Mouse (Mus musculus): Measurements from ENCODE around the gene Proser3. TPM values are rescaled to one million over a fixed set of nuclear protein-coding genes. Genes with fewer than 3 reads are reported as not detected.

Proser3 gene
- polyA plus RNA-seq, 1 experiment from 2014 or later = 8.2 TPM

DNA sequence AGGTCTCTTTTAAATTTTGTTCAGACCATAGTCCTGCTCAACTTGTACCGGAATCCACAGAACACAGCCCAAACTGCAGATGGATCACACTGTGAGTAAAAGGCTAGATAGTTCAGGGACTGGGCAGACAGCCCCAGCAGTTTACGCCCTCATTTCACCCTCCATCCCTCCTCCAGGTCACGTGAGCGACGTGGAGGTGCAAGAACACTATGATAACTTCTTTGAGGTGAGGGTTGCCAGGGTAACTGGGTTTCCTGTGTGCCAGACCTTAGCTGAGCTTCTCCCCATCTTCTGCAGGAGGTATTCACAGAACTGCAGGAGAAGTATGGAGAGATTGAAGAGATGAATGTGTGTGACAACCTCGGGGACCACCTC, 11.8 kb upstream of the Proser3 start:
- H3K36me3 ChIP-seq (ENCODE audit: control insufficient read depth, insufficient read depth, low read length) = peaks cover 19% of the 10 kb centered on the region
- peaks cover 20% of the 10 kb centered on the region for H3K4me1 ChIP-seq (ENCODE audit: control insufficient read depth, insufficient read depth, low read length)
- H3K4me2 ChIP-seq (ENCODE audit: low read length) = peak overlapping the region; percentile 60
- H3K9ac ChIP-seq (ENCODE audit: low read depth, low read length) = peak overlapping the region; percentile 73; the same call in 1 of the 2 replicates
- H3K27me3 ChIP-seq (ENCODE audit: control insufficient read depth, insufficient read depth, low read depth, low read length) = no peaks in the 10 kb centered on the region
- peak overlapping the region; percentile 70 for H3K4me3 ChIP-seq (ENCODE audit: low read depth, low read length)
- WGBS = 27% methylated on average over 6 of the region's 6 CpGs
- peak overlapping the region; percentile 92; the same call in 1 of the 2 replicates for H3K27ac ChIP-seq (ENCODE audit: low read length)
- no peak for ATAC-seq
- H3K9me3 ChIP-seq (replicated peaks; ENCODE audit: control insufficient read depth, low read length, poor library complexity, severe bottlenecking) = no peaks in the 10 kb centered on the region

DNA sequence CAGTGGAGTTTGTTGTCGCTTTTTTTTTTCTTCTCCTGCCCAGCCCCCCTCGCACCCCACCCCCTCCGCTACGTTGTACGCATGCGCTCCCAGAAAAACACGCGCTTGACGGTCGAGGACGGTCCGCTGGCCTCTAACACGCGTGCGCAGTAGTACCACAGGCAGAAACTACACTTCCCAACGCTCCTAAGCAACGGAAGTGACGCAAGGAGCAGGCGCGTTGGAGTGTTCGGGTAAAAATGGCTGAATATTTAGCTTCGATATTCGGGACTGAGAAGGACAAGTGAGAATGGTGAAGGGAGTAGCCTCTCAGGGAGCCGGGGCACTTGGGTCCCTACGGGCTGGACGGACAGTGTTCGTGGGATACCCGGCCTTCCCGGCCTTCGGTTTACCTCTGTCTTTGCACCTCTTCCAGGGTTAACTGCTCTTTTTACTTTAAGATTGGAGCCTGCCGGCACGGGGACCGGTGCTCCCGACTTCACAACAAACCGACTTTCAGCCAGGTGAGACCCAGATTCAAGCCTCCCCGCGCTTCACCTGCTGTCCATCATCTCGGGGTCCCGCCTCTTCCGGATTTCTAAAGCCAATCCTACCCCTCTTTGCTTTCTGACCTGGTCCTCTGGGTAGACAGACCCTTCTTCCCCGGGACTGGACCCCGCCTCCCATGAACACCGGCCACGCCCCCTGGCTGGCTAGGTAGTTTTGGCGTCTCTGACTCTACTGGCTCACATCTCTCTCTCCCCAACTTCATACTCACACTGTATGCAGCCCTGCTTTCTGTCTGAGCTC, 11.2 kb upstream of the Proser3 start, which contains the start of the genes U2af1l4, Gm49396 and Psenen:
Gene U2af1l4, plus strand, starts transcription at position 185 of the 789 bp plus-strand sequence.
Gene Gm49396, plus strand, starts transcription at position 228 of the 789 bp plus-strand sequence.
Gene Psenen, minus strand, starts transcription at position 511 of the 789 bp plus-strand sequence.
- H3K36me3 ChIP-seq (ENCODE audit: control insufficient read depth, insufficient read depth, low read length) = peaks cover 15% of the 10 kb centered on the region
- H3K4me2 ChIP-seq (ENCODE audit: low read length) = peak within 1 kb of the TSS; percentile 83
- peak within 1 kb of the TSS; percentile 92 for H3K27ac ChIP-seq (ENCODE audit: low read length)
- H3K9me3 ChIP-seq (replicated peaks; ENCODE audit: control insufficient read depth, low read length, poor library complexity, severe bottlenecking) = no peaks in the 10 kb centered on the region
- under 1% methylated on average over 45 of the region's 45 CpGs for WGBS
- peak within 1 kb of the TSS; percentile 73 for H3K9ac ChIP-seq (ENCODE audit: low read depth, low read length)
- peaks cover 26% of the 10 kb centered on the region for H3K4me1 ChIP-seq (ENCODE audit: control insufficient read depth, insufficient read depth, low read length)
- peak; percentile 85 for ATAC-seq
- H3K27me3 ChIP-seq (ENCODE audit: control insufficient read depth, insufficient read depth, low read depth, low read length) = no peaks in the 10 kb centered on the region
- H3K4me3 ChIP-seq (ENCODE audit: low read depth, low read length) = peak within 1 kb of the TSS; percentile 70

DNA sequence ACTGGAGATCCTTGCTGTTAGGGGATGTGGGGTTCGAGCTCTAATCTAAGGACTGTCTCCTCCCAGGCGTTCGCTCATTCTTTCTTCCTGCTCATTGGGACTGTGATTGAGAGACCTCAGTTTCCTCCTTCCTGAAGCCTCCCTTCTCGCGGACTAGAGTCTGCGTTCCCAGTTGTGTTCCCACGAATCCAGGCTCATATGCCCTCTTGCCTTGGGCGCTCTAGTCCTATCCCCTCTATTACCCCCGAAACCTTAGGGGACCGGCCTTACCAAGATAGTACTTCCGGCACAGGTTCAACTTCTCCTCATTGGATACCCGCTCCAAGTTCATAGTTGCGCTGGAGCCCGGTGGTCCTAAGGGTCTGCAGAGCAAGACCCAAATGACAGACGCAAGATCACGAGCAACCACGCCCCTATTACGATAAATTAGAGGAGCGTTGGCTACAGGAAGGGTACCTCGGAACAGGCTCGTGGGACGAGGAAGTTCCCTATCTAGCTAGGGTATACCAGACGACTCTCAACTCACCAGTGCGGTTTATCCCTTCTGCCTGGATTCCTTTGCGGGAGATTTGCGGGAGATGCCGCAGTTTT, 10.5 kb upstream of the Proser3 start:
- peak overlapping the region; percentile 70 for H3K4me3 ChIP-seq (ENCODE audit: low read depth, low read length)
- H3K9ac ChIP-seq (ENCODE audit: low read depth, low read length) = peak overlapping the region; percentile 61
- no peak; the same call in 1 of the 2 replicates for ATAC-seq
- H3K36me3 ChIP-seq (ENCODE audit: control insufficient read depth, insufficient read depth, low read length) = peaks cover 14% of the 10 kb centered on the region
- H3K9me3 ChIP-seq (replicated peaks; ENCODE audit: control insufficient read depth, low read length, poor library complexity, severe bottlenecking) = no peaks in the 10 kb centered on the region
- peak overlapping the region; percentile 74 for H3K27ac ChIP-seq (ENCODE audit: low read length)
- peak overlapping the region; percentile 83 for H3K4me2 ChIP-seq (ENCODE audit: low read length)
- no peaks in the 10 kb centered on the region for H3K27me3 ChIP-seq (ENCODE audit: control insufficient read depth, insufficient read depth, low read depth, low read length)
- WGBS = 1% methylated on average over 27 of the region's 27 CpGs
- peaks cover 28% of the 10 kb centered on the region for H3K4me1 ChIP-seq (ENCODE audit: control insufficient read depth, insufficient read depth, low read length)

DNA sequence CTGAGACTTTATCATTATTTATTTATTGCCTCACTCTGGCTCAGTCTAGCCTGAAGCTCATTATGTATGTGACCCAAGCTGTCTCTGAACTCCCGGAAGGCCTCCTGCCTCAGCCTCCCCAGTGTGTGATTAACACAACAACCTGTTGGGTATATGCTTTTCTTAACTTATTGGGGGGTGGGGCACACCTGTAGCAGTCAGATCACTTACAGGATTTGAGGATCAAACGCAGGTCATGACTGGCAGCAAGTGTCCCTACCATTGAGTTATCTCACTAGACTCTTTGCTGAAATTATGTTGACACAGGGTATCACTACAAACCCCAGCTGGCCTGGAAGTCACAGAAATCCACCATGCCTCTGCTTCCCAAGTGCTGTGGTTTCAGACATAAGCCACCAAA, 8.2 kb upstream of the Proser3 start:
- WGBS = 63% methylated on average over 2 of the region's 2 CpGs
- H3K4me2 ChIP-seq (ENCODE audit: low read length) = peak overlapping the region; percentile 92
- peaks cover 14% of the 10 kb centered on the region for H3K36me3 ChIP-seq (ENCODE audit: control insufficient read depth, insufficient read depth, low read length)
- H3K4me3 ChIP-seq (ENCODE audit: low read depth, low read length) = no peak overlapping the region
- no peak overlapping the region for H3K9ac ChIP-seq (ENCODE audit: low read depth, low read length)
- peaks cover 28% of the 10 kb centered on the region for H3K4me1 ChIP-seq (ENCODE audit: control insufficient read depth, insufficient read depth, low read length)
- H3K27ac ChIP-seq (ENCODE audit: low read length) = no peak overlapping the region; the same call in 1 of the 2 replicates
- no peak for ATAC-seq
- no peaks in the 10 kb centered on the region for H3K9me3 ChIP-seq (replicated peaks; ENCODE audit: control insufficient read depth, low read length, poor library complexity, severe bottlenecking)
- no peaks in the 10 kb centered on the region for H3K27me3 ChIP-seq (ENCODE audit: control insufficient read depth, insufficient read depth, low read depth, low read length)

DNA sequence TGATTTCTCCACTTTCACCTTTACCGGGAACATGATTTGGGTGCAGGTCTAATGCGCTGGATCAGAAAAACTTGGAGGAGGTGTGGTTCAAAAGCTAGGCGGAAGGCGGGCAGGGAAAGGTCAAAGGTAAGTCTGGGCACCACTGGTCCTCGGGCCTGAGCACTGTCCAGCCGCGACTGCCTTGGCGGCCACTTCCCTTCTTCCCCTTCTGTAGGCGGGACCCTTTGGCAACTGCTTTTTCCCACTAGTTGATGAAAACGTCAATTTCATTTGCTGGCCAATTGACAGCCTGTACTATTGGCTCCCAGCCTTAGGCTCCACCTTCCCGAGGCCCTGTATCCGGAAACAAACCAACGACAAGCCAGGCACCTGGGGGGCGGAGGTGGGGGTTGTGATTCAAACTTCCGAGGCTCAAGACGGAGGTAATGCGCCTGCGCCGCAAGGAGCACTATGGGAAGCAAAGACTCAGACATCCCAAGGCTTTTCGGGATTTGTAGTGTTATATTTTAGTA, 7.4 kb upstream of the Proser3 start, which contains the start of gene Lin37:
Gene Lin37, minus strand, starts transcription at position 396 of the 512 bp plus-strand sequence.
- Histone ChIP-seq H3K27ac (ENCODE audit: low read length) (peak within 1 kb of the TSS; percentile 72), H3K4me2 (ENCODE audit: low read length) (peak within 1 kb of the TSS; percentile 92), H3K27me3 (ENCODE audit: control insufficient read depth, insufficient read depth, low read depth, low read length) (no peaks in the 10 kb centered on the region), H3K36me3 (ENCODE audit: control insufficient read depth, insufficient read depth, low read length) (peaks cover 19% of the 10 kb centered on the region), H3K4me1 (ENCODE audit: control insufficient read depth, insufficient read depth, low read length) (peaks cover 28% of the 10 kb centered on the region), H3K9me3 (replicated peaks; ENCODE audit: control insufficient read depth, low read length, poor library complexity, severe bottlenecking) (no peaks in the 10 kb centered on the region), H3K4me3 (ENCODE audit: low read depth, low read length) (peak within 1 kb of the TSS; percentile 65), H3K9ac (ENCODE audit: low read depth, low read length) (peak within 1 kb of the TSS; percentile 72)
- under 1% methylated on average over 20 of the region's 20 CpGs for WGBS
- peak; percentile 88 for ATAC-seq

DNA sequence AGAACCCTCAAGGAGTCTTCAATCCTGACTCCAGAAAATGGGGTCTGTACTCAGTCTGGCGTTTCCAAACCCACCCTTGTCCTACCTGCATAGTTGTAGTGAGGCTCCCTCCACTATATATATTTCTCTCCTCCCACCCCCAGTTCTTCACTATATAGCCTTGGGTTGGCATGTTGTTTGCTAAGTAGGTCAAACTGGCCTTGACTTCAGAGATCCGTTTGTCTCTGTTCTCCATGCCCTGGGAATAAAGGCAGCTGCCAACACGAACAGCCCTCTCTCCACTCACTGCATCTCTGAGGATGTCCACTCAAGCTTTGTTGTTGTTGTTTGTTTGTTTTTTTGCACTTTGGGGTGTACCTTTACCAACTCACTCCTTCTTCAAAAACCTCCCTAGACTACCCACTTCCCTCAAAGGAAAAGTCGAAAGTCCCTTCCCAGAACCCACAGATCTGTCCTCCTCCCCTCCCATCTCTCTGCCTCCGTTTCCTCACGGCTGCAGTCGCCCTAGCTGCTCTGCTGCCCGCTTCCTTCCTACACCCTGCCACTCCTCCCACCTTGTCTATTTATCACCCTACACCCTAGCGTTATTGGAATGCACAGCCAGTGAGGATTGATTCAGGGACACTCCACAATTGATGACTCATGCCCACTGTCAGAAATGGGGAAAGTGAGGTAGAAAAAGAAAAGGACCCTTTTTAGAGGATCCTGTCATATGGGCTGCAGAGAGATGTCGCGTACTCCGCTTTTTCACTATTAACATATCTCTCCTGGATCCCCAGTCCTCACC, 6.8 kb upstream of the Proser3 start:
- WGBS = 15% methylated on average over 12 of the region's 12 CpGs
- H3K4me1 ChIP-seq (ENCODE audit: control insufficient read depth, insufficient read depth, low read length) = peaks cover 23% of the 10 kb centered on the region
- peak overlapping the region; percentile 92 for H3K4me2 ChIP-seq (ENCODE audit: low read length)
- peaks cover 19% of the 10 kb centered on the region for H3K36me3 ChIP-seq (ENCODE audit: control insufficient read depth, insufficient read depth, low read length)
- peak overlapping the region; percentile 72 for H3K9ac ChIP-seq (ENCODE audit: low read depth, low read length)
- peak overlapping the region; percentile 72; the same call in 1 of the 2 replicates for H3K27ac ChIP-seq (ENCODE audit: low read length)
- ATAC-seq = peak; percentile 9; the same call in 1 of the 2 replicates
- H3K4me3 ChIP-seq (ENCODE audit: low read depth, low read length) = peak overlapping the region; percentile 65
- H3K27me3 ChIP-seq (ENCODE audit: control insufficient read depth, insufficient read depth, low read depth, low read length) = no peaks in the 10 kb centered on the region
- no peaks in the 10 kb centered on the region for H3K9me3 ChIP-seq (replicated peaks; ENCODE audit: control insufficient read depth, low read length, poor library complexity, severe bottlenecking)

DNA sequence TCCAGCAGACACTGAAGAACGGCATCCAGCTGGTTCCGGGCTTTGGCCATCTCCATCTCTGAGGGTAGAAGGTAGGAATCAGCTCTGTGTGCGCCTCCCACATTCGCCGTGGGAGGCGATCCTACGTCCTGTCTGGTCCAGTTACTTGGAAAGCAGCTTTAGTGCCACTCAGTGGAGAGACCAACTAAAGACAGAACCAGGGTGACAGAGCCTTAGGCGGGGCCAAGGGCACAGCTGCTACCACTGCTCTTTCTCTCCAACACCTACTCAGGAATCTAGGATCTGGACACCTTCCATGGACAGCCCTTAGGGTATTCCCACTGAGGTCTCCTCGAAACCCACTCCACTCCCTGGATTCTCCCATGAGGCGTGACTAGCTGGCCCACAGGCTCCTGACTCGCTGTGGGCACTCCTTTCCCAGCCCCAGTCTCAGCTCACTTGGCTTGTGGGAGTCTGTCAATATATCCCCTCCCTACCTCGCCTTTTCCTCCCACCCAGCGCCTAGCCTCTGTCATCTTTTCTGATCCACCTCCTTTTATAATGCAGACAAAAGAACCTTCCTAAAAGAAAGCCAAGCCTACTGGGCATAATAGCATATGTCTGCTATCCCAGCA, 5.9 kb upstream of the Proser3 start:
- H3K4me2 ChIP-seq (ENCODE audit: low read length) = peak overlapping the region; percentile 92; the same call in 1 of the 2 replicates
- no peak overlapping the region for H3K27ac ChIP-seq (ENCODE audit: low read length)
- H3K4me3 ChIP-seq (ENCODE audit: low read depth, low read length) = no peak overlapping the region
- ATAC-seq = no peak
- 85% methylated on average over 13 of the region's 13 CpGs for WGBS
- peaks cover 19% of the 10 kb centered on the region for H3K36me3 ChIP-seq (ENCODE audit: control insufficient read depth, insufficient read depth, low read length)
- H3K27me3 ChIP-seq (ENCODE audit: control insufficient read depth, insufficient read depth, low read depth, low read length) = no peaks in the 10 kb centered on the region
- peaks cover 28% of the 10 kb centered on the region for H3K4me1 ChIP-seq (ENCODE audit: control insufficient read depth, insufficient read depth, low read length)
- H3K9ac ChIP-seq (ENCODE audit: low read depth, low read length) = no peak overlapping the region; the same call in 1 of the 2 replicates
- no peaks in the 10 kb centered on the region for H3K9me3 ChIP-seq (replicated peaks; ENCODE audit: control insufficient read depth, low read length, poor library complexity, severe bottlenecking)

DNA sequence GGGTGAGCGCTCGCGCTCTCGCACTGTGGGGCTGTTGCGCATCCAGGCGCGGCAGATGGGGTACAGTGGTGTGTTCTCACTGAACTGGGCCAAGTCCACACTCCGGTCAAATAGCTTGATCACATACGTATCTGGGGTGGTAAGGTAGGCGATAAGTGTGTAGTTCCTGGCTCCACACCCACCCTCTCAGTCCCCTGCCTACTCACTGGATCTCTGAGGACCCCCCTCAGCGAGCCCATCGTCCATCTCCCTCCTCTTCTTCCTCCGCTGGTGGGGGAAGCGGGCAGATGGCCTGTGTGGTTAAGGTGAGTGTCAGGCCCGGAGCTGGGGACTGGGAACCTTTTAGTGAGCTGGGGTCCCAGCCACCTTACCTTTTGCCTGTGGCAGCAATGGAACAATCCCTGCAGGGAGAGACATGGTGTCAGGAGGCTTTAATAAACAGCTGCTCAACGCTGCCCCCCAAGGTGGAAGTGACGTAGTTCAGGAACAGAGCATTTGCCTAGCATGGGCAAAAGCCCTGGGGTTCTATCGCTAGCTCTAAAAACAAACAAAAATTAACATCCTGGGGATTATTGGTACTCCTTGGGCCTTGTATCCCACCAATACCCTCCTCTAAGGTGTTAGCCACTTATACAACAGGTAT, 4.9 kb upstream of the Proser3 start:
- Histone ChIP-seq H3K9ac (ENCODE audit: low read depth, low read length) (no peak overlapping the region), H3K27me3 (ENCODE audit: control insufficient read depth, insufficient read depth, low read depth, low read length) (no peaks in the 10 kb centered on the region), H3K27ac (ENCODE audit: low read length) (no peak overlapping the region), H3K4me1 (ENCODE audit: control insufficient read depth, insufficient read depth, low read length) (peaks cover 28% of the 10 kb centered on the region), H3K36me3 (ENCODE audit: control insufficient read depth, insufficient read depth, low read length) (peaks cover 19% of the 10 kb centered on the region), H3K4me3 (ENCODE audit: low read depth, low read length) (no peak overlapping the region), H3K9me3 (replicated peaks; ENCODE audit: control insufficient read depth, low read length, poor library complexity, severe bottlenecking) (no peaks in the 10 kb centered on the region), H3K4me2 (ENCODE audit: low read length) (no peak overlapping the region)
- no peak for ATAC-seq
- 93% methylated on average over 18 of the region's 18 CpGs for WGBS

Data from midbrain, embryonic 16.5 days (tissue).